Mouse (Mus musculus): ENCODE data around the gene Smdt1. TPM values are rescaled to one million over a fixed set of nuclear protein-coding genes. Genes with fewer than 3 reads are reported as not detected.
"Not testable (repeated sequence)": the region's sequence is repeated elsewhere in the genome, so short reads cannot be mapped to it uniquely, and the experiment has no call there.

The Smdt1 gene
- total RNA-seq, 2 experiments from 2014 or later: 116 to 123 TPM

GRCm38 (mm10) chr15:82395955-82396354 is 57.2 kb downstream of the Smdt1 start:
- intact Hi-C loops (cut with DNase I); DNase-seq: not testable (repeated sequence)

Small RNA genes lying within 50 kb of the gene (microRNA-seq; reads per million reads assigned to microRNA genes)
- gene Mir7684: 0 reads per million in 2 experiments

Other genes starting within 250 kb of the Smdt1 start
- gene Ccdc134, start 211.0 kb upstream of the Smdt1 start, total RNA-seq (2021): 10 to 100 TPM; 10.2 to 17.0 TPM
- gene Srebf2, start 191.8 kb upstream of the Smdt1 start, total RNA-seq (2021): 1 to 10 TPM; 9.2 to 9.8 TPM
- not detected for gene Shisa8, start 126.1 kb upstream of the Smdt1 start, total RNA-seq (2021)
- gene Tnfrsf13c, start 114.6 kb upstream of the Smdt1 start, total RNA-seq (2021): not detected
- gene Cenpm, start 94.2 kb upstream of the Smdt1 start, total RNA-seq (2021): under 1 TPM; 0.46 to 0.79 TPM
- gene 1500009C09Rik, start 86.6 kb upstream of the Smdt1 start, total RNA-seq (2021): not detected
- under 1 TPM; 0.31 to 0.91 TPM for gene Sept3, start 64.1 kb upstream of the Smdt1 start, total RNA-seq (2021)
- gene Wbp2nl, start 40.0 kb upstream of the Smdt1 start, total RNA-seq (2021): not detected
- gene Naga, start within 50 bp of the Smdt1 start, total RNA-seq (2021): 10 to 100 TPM; 10.3 to 13.2 TPM
- gene Pheta2, start within 50 bp of the Smdt1 start, total RNA-seq (2021): under 1 TPM; 0.37 to 0.51 TPM
- gene Ndufa6, start 15.4 kb downstream of the Smdt1 start, total RNA-seq (2021): 100 to 1,000 TPM; 440 to 476 TPM
- gene Cyp2d22, start 41.3 kb downstream of the Smdt1 start, total RNA-seq (2021): 10 to 100 TPM; 12.3 to 16.7 TPM
- gene Cyp2d11, start 55.1 kb downstream of the Smdt1 start, total RNA-seq (2021): not detected
- gene Cyp2d10, start 68.2 kb downstream of the Smdt1 start, total RNA-seq (2021): not detected
- gene Cyp2d9, start 94.5 kb downstream of the Smdt1 start, total RNA-seq (2021): not detected
- gene Cyp2d12, start 216.1 kb downstream of the Smdt1 start, total RNA-seq (2021): not detected

Data from gastrocnemius, postnatal 36 days (tissue).